Mouse (Mus musculus): ENCODE data around the gene Ythdf1. TPM values are rescaled to one million over a fixed set of nuclear protein-coding genes. Genes with fewer than 3 reads are reported as not detected.
A peak's percentile ranks its signal among the peaks of the same experiment; 100 is the strongest.

Ythdf1 gene
- polyA plus RNA-seq, 1 experiment from 2014 or later: 55.5 TPM

DNA sequence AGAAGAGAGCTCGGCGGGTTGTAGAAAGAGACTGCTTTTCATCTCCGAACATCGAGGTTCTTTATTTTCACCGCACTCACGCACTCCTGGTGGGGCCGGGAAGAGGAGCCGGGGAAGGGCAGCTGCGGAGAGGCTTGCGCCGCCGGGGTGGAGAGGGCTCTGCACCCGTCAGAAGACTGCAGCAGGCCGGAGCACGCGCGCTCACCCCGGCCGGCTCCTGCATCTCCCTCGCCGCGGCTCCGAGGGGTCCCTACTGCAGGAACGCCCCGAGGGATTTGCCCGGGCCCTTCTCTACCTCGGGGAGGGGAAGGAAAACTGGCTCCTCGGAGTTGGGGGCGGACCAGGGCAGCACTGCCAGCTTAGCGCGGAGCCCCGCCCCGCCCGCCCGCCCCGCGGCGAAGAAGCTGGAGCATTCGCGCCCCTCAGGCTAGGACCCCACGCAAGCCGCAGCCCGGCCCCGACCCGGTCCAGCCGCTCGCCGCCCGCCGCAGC lies 27.2 kb downstream of the Ythdf1 start:
- no peak overlapping the region for H3K9ac ChIP-seq (ENCODE audit: low read depth, low read length)
- H3K4me2 ChIP-seq (ENCODE audit: low read length): peak overlapping the region; percentile 71
- H3K27me3 ChIP-seq (ENCODE audit: insufficient read depth, low read length): peaks cover 66% of the 10 kb centered on the region
- no peak for TF ChIP-seq CTCF (IDR thresholded peaks at IDR 0.05; ENCODE audit: low read depth)
- peaks cover 24% of the 10 kb centered on the region for H3K4me1 ChIP-seq (replicated peaks; ENCODE audit: insufficient read depth, low read length)
- WGBS: under 1% methylated on average over 49 of the region's 50 CpGs
- H3K27ac ChIP-seq: no peak overlapping the region
- no peaks in the 10 kb centered on the region for H3K9me3 ChIP-seq (replicated peaks; ENCODE audit: low read length)
- DNase-seq (ENCODE audit: low spot score) (no peak), ATAC-seq (replicated peaks; ENCODE audit: low FRiP score, low read depth) (0 out of 2 replicates have a peak, but pooled peaks have one; percentile 12)
- H3K36me3 ChIP-seq (ENCODE audit: insufficient read depth, low read length): no peaks in the 10 kb centered on the region
- peak overlapping the region; percentile 42 for H3K4me3 ChIP-seq (replicated peaks; ENCODE audit: low read depth, low read length)

DNA sequence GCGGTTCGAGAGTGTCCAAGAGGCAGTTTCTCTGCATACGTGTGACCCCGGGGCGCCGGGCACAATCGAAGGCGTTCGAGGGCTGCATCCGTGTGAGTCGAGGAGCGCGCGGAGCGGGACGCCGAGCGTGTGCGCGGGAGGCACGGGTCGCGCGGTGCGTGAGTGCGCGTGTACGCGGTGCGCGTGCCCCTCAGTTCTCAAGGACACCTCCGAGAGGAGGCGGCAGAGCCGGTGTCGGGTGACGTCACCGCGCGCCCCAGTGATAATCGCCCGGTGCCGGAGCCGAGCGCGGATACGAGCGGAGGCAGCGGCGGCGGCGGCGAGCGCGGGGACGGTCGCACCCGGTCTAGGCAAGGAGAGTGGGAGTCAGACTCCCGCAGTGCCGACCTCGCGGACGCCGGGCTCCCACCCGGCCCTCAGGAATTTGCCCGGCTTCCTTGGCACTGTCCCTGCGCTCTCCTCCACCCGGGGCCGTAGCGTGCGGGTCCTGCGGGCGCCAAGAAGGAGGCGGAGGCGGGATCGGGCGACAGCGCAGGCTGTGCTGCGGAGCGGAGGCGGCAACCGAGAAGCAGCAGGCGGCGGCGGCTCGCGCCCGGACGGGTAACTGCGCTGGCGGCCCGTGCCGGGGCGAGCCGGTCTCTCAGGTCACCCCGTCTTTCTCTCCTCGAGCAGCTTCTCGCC lies 27.8 kb downstream of the Ythdf1 start:
- Histone ChIP-seq H3K4me3 (replicated peaks; ENCODE audit: low read depth, low read length) (peak overlapping the region; percentile 42), H3K4me2 (ENCODE audit: low read length) (peak overlapping the region; percentile 71), H3K4me1 (replicated peaks; ENCODE audit: insufficient read depth, low read length) (peaks cover 24% of the 10 kb centered on the region), H3K9ac (ENCODE audit: low read depth, low read length) (no peak overlapping the region), H3K27me3 (ENCODE audit: insufficient read depth, low read length) (peaks cover 66% of the 10 kb centered on the region), H3K27ac (no peak overlapping the region), H3K36me3 (ENCODE audit: insufficient read depth, low read length) (no peaks in the 10 kb centered on the region), H3K9me3 (replicated peaks; ENCODE audit: low read length) (no peaks in the 10 kb centered on the region)
- WGBS: under 1% methylated on average over 93 of the region's 97 CpGs
- ATAC-seq (replicated peaks; ENCODE audit: low FRiP score, low read depth) (no peak), DNase-seq (ENCODE audit: low spot score) (no peak)
- no peak for TF ChIP-seq CTCF (IDR thresholded peaks at IDR 0.05; ENCODE audit: low read depth)

DNA sequence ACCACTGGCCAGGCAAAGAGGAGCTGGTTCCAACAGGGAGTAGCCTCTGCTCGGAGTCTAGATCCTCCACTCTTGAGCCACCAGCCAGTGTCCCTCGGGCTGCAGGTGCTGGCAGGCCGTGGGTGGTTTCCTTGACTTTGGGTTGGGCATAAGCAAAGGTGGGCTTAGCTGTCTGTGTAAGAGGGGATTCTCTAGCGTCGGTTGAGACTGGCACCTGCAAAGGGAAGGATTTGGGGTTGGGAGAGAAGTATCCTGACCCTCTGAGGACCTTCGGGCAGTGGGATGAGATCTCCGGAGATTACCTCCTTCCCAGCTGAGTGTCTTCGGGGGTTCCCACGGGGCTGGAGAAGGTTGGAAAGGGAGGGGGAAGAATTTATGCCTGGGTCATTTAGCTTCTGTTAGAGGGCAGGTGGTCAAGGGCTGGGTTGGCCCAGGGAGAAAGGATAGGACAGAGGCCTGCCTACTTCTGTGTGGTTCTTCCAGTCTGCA lies 28.9 kb downstream of the Ythdf1 start:
- H3K27ac ChIP-seq: no peak overlapping the region
- H3K4me2 ChIP-seq (ENCODE audit: low read length): no peak overlapping the region
- no peaks in the 10 kb centered on the region for H3K9me3 ChIP-seq (replicated peaks; ENCODE audit: low read length)
- peaks cover 66% of the 10 kb centered on the region for H3K27me3 ChIP-seq (ENCODE audit: insufficient read depth, low read length)
- DNase-seq (ENCODE audit: low spot score) (no peak), ATAC-seq (replicated peaks; ENCODE audit: low FRiP score, low read depth) (no peak)
- no peak overlapping the region for H3K9ac ChIP-seq (ENCODE audit: low read depth, low read length)
- H3K4me3 ChIP-seq (replicated peaks; ENCODE audit: low read depth, low read length): no peak overlapping the region
- no peak for TF ChIP-seq CTCF (IDR thresholded peaks at IDR 0.05; ENCODE audit: low read depth)
- WGBS: 5% methylated on average over 9 of the region's 9 CpGs
- peaks cover 24% of the 10 kb centered on the region for H3K4me1 ChIP-seq (replicated peaks; ENCODE audit: insufficient read depth, low read length)
- H3K36me3 ChIP-seq (ENCODE audit: insufficient read depth, low read length): no peaks in the 10 kb centered on the region

DNA sequence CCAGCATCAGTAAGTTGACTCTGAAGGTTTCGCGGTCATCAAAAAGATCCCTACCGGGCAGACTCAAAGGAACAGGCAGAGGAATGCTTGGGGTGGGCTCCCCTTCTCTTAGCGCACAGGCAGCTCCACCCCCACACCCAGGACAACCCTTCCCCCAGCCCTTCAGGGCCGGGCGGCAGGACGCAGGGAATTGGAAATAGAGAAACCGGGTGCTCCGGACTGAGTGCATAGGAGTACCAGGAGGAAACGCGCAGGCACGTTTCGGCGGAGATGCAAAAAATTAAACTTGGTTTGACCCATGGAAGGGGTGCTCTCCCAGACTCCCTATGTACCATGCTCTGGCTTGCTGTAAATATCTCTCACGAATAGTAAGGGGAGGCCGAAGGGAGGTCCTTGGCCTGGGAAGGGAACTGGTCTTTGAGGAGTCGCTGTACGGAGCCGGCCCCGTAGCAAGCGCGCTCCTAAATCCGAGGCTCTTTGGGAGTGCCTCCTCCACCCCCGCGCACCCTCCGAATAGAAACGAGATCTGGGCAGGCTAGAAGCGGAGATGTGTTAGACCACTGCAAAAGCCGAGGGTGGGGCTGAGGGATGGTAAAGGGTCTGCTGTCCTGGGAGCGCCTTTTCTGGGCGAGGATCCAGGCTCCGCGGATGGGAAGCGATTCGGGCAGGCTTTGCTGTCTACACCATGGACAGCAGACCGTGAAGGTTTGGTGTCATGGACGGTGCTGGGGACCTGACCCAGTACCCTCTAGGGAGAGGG lies 29.5 kb downstream of the Ythdf1 start:
- TF ChIP-seq CTCF (IDR thresholded peaks at IDR 0.05; ENCODE audit: low read depth): no peak
- H3K4me2 ChIP-seq (ENCODE audit: low read length): peak overlapping the region; percentile 41
- no peak overlapping the region for H3K9ac ChIP-seq (ENCODE audit: low read depth, low read length)
- no peaks in the 10 kb centered on the region for H3K9me3 ChIP-seq (replicated peaks; ENCODE audit: low read length)
- under 1% methylated on average over 36 of the region's 37 CpGs for WGBS
- peak overlapping the region; percentile 11; the same call in 1 of the 2 replicates for H3K4me3 ChIP-seq (replicated peaks; ENCODE audit: low read depth, low read length)
- DNase-seq (ENCODE audit: low spot score) (no peak), ATAC-seq (replicated peaks; ENCODE audit: low FRiP score, low read depth) (no peak)
- peaks cover 24% of the 10 kb centered on the region for H3K4me1 ChIP-seq (replicated peaks; ENCODE audit: insufficient read depth, low read length)
- H3K36me3 ChIP-seq (ENCODE audit: insufficient read depth, low read length): no peaks in the 10 kb centered on the region
- peaks cover 64% of the 10 kb centered on the region for H3K27me3 ChIP-seq (ENCODE audit: insufficient read depth, low read length)
- H3K27ac ChIP-seq: no peak overlapping the region

DNA sequence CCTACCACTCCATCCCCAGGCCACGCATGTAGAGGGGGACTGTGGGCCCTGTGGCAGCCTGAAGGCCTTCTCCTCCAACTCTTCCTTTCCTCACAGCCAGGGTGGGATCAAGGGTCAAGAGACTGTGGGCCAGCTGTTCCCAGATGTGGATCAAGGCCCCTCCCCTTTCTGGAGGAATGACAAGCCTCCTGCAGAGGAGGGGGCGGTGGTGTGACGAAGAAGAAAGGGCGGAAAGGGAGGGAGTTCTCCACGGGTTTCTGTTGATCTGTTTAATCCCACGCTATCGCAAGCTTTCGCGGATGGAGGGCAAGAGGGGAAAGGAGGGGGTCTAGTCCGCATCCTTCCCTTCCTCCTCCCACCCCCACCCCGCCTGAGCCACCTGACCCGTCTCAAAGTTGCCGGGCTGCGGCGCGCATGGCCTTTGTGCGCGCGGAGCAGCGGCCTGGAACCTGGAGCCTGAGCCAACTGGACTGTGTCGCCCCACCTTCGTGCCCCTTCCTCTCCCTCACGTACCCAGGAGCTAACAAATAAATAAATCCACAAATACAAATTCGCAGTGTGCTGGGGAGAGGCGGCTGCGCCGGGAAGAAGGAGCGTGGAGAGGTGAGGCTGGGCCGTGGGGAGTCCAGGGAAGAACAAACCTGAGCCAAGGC lies 30.2 kb downstream of the Ythdf1 start:
- DNase-seq (ENCODE audit: low spot score): peak; percentile 21
- peak overlapping the region; percentile 11; the same call in 1 of the 2 replicates for H3K4me3 ChIP-seq (replicated peaks; ENCODE audit: low read depth, low read length)
- ATAC-seq (replicated peaks; ENCODE audit: low FRiP score, low read depth): no peak

DNA sequence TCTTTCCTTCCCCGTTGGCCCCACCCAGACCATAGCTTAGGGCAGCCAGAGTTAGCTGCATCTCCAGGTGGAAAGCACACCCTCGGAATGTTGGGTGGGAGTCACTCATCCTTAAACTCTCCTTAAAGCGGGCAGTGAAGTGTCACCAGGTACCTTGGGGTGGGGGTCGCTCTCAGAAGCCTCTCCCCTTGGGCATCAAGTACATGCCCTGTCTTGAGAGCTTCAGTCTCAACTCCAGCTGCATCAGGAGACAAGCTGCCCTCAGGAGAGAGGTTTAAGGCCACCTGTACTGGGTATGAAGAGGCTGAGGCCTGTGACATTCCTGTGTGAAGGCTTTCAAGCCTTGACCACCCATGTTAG lies 30.8 kb downstream of the Ythdf1 start:
- 16% methylated on average over 4 of the region's 4 CpGs for WGBS
- TF ChIP-seq CTCF (IDR thresholded peaks at IDR 0.05; ENCODE audit: low read depth): no peak

More for the DNA sequence above, 30.2 kb downstream of the Ythdf1 start:
- Histone ChIP-seq H3K4me2 (ENCODE audit: low read length) (peak overlapping the region; percentile 41), H3K36me3 (ENCODE audit: insufficient read depth, low read length) (no peaks in the 10 kb centered on the region), H3K27me3 (ENCODE audit: insufficient read depth, low read length) (peaks cover 64% of the 10 kb centered on the region), H3K4me1 (replicated peaks; ENCODE audit: insufficient read depth, low read length) (peaks cover 24% of the 10 kb centered on the region), H3K9me3 (replicated peaks; ENCODE audit: low read length) (no peaks in the 10 kb centered on the region), H3K27ac (no peak overlapping the region), H3K9ac (ENCODE audit: low read depth, low read length) (no peak overlapping the region)
- under 1% methylated on average over 27 of the region's 29 CpGs for WGBS
- TF ChIP-seq CTCF (IDR thresholded peaks at IDR 0.05; ENCODE audit: low read depth): no peak

More for the DNA sequence above, 30.8 kb downstream of the Ythdf1 start:
- H3K4me3 ChIP-seq (replicated peaks; ENCODE audit: low read depth, low read length): no peak overlapping the region
- peaks cover 24% of the 10 kb centered on the region for H3K4me1 ChIP-seq (replicated peaks; ENCODE audit: insufficient read depth, low read length)
- H3K27ac ChIP-seq: no peak overlapping the region
- H3K36me3 ChIP-seq (ENCODE audit: insufficient read depth, low read length): no peaks in the 10 kb centered on the region
- no peak overlapping the region for H3K4me2 ChIP-seq (ENCODE audit: low read length)
- ATAC-seq (replicated peaks; ENCODE audit: low FRiP score, low read depth): no peak
- DNase-seq (ENCODE audit: low spot score): no peak
- no peaks in the 10 kb centered on the region for H3K9me3 ChIP-seq (replicated peaks; ENCODE audit: low read length)
- H3K27me3 ChIP-seq (ENCODE audit: insufficient read depth, low read length): peaks cover 59% of the 10 kb centered on the region
- H3K9ac ChIP-seq (ENCODE audit: low read depth, low read length): no peak overlapping the region

Measured in kidney, postnatal 0 days (tissue).